Mouse (Mus musculus) forebrain, embryonic 12.5 days (tissue): ENCODE data around the gene Tmem131l. TPM values are rescaled to one million over a fixed set of nuclear protein-coding genes. Genes with fewer than 3 reads are reported as not detected.

Experiments
- ATAC-seq: fragments of 200-750 bp; cut with Nextera tagmentation; 2 replicates; pipeline ENCODE4 v1.8.0; 2017; ENCODE audit warnings: moderate TSS enrichment; ENCODE audit not compliant: low FRiP score
- H3K27ac ChIP-seq: fragments of 300-500 bp; sonication (generic); 2 replicates; pipeline ENCODE4 v1.5.1; 2016; ENCODE audit warnings: mild to moderate bottlenecking
- H3K27me3 ChIP-seq: fragments of 300-500 bp; sonication (generic); 2 replicates; pipeline ENCODE4 v1.6.1; 2016; ENCODE audit warnings: mild to moderate bottlenecking
- H3K36me3 ChIP-seq: fragments of 300-500 bp; sonication (generic); replicated peaks from 2 replicates; pipeline ENCODE4 v1.6.1; 2016; ENCODE audit warnings: mild to moderate bottlenecking
- H3K4me1 ChIP-seq: fragments of 300-500 bp; sonication (generic); 2 replicates; pipeline ENCODE4 v1.6.1; 2016
- H3K4me2 ChIP-seq: fragments of 300-500 bp; sonication (generic); 2 replicates; pipeline ENCODE4 v1.6.1; 2016; ENCODE audit warnings: mild to moderate bottlenecking, moderate library complexity
- H3K4me3 ChIP-seq: fragments of 300-500 bp; sonication (generic); replicated peaks from 2 replicates; pipeline ENCODE4 v1.5.1; 2016; ENCODE audit warnings: mild to moderate bottlenecking
- H3K9ac ChIP-seq: fragments of 300-500 bp; sonication (generic); 2 replicates; pipeline ENCODE4 v1.6.1; 2016; ENCODE audit warnings: mild to moderate bottlenecking
- H3K9me3 ChIP-seq: fragments of 300-500 bp; sonication (generic); 2 replicates; pipeline ENCODE4 v1.6.1; 2016
- WGBS: fragments of 180-500 bp; shearing (Covaris S2); methylation state at CpG from one replicate; pipeline ENCODE4 v1.1.7; 2016; 5-methylcytosine and 5-hydroxymethylcytosine counted together
- polyA plus RNA-seq: library from polyadenylated mRNA; unstranded; fragments of >200 nt; fragmentation: Nextera tagmentation; extraction: Ambion mirVana; gene quantifications from 2 replicates; pipeline ENCODE4 v1.2.1, GENCODE M21; 2016

Gene Tmem131l
- polyA plus RNA-seq, 1 experiment from 2014 or later: 116 TPM

DNA sequence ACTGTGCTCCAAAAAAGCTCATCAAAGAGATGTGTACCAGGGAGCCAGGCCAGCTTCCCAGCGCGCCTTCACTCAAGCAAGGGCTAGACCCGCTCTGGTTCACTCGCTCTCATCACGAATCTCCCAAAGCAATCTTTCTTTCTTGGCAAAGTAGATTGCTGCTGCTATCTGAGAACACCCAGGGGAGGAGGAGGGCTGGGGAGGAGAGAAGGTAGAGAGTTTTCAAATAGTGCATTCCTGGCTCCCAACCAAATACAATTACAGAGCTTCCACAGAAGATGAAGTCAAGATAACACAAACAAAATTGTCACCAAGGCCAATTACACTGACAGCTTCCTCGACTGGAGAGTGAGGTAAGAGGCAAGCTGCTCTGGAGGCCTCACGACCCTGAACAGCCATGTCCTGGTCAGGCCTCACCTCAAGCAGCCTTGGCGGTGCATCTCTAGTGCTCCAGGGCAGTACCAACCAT is 12.2 kb downstream of the Tmem131l start:
- Histone ChIP-seq H3K9ac (no peak overlapping the region), H3K27ac (no peak overlapping the region), H3K4me2 (no peak overlapping the region), H3K9me3 (no peaks in the 10 kb centered on the region), H3K36me3 (peaks cover 57% of the 10 kb centered on the region), H3K4me3 (no peak overlapping the region), H3K27me3 (no peaks in the 10 kb centered on the region), H3K4me1 (peaks cover 44% of the 10 kb centered on the region)
- no peak for ATAC-seq
- WGBS: 83% methylated on average over 8 of the region's 8 CpGs

DNA sequence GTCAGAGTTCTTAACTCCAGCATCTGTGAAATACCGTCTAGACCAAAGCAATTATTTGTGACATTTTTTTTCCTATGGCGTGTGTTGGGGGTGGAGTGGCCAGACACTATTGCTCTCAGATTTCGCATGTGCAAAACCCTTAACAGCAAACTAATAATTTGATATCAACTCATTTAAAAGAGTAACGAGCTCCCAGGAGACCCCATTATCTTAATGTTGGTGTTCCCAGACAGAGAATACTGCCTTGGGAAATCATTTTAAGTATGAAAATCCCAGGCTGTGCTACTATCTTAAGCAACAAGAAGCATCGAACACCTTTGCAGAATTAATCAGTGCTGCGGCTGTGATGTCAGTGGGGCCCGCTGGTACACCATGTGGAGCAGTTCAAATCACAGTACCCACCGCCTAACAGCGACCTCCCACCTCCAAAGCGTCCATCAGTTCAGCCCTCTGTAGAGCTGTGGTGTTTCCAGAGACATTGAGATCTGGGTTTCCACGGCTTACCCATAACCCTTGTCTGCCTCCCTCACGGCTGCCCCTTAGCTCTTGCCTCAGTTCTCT is 15.4 kb downstream of the Tmem131l start:
- no peak overlapping the region for H3K4me2 ChIP-seq
- ATAC-seq: no peak

DNA sequence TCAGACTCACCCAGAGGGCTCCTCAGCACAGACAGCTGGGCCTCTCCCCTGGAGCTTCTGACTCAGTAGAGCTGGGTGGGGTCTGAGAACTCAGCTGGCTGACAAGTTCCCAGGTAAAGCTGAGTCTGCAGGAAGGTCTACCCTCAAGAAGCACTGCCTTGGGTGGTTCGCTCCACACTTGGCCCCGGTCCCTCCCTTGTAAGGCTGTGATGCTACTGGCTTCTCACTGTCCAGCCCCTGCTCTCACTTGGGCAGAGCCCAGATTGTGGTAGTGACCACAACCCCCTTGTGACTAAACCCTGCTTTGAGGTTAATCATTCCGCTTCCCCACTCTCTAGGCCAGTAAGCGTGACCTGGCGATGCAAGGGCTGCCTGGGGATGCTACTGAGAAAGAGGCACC is 17.3 kb downstream of the Tmem131l start:
- WGBS: 71% methylated on average over 5 of the region's 5 CpGs
- H3K4me3 ChIP-seq: no peak overlapping the region
- H3K9ac ChIP-seq: no peak overlapping the region
- no peak overlapping the region for H3K4me2 ChIP-seq
- H3K27me3 ChIP-seq: no peaks in the 10 kb centered on the region
- H3K9me3 ChIP-seq: no peaks in the 10 kb centered on the region
- peaks cover 65% of the 10 kb centered on the region for H3K4me1 ChIP-seq
- H3K27ac ChIP-seq: no peak overlapping the region
- ATAC-seq: no peak
- peaks cover 23% of the 10 kb centered on the region for H3K36me3 ChIP-seq

More for the DNA sequence above, 15.4 kb downstream of the Tmem131l start:
- no peak overlapping the region for H3K4me3 ChIP-seq
- no peak overlapping the region for H3K9ac ChIP-seq
- peaks cover 32% of the 10 kb centered on the region for H3K36me3 ChIP-seq
- H3K27ac ChIP-seq: peak overlapping the region; percentile 36; the same call in 1 of the 2 replicates
- no peaks in the 10 kb centered on the region for H3K27me3 ChIP-seq
- H3K4me1 ChIP-seq: peaks cover 66% of the 10 kb centered on the region
- no peaks in the 10 kb centered on the region for H3K9me3 ChIP-seq
- 78% methylated on average over 12 of the region's 12 CpGs for whole genome bisulfite sequencing

GRCm38 (mm10) chr3:84022201-84022584 is 17.8 kb downstream of the Tmem131l start:
- WGBS: 82% methylated on average over 6 of the region's 6 CpGs
- ATAC-seq: no peak; the same call in 1 of the 2 replicates
- H3K9ac ChIP-seq: no peak overlapping the region
- H3K36me3 ChIP-seq: peaks cover 23% of the 10 kb centered on the region; the same call in 1 of the 2 replicates
- H3K4me1 ChIP-seq: peaks cover 65% of the 10 kb centered on the region
- H3K4me3 ChIP-seq: no peak overlapping the region
- no peaks in the 10 kb centered on the region for H3K27me3 ChIP-seq
- no peaks in the 10 kb centered on the region for H3K9me3 ChIP-seq
- no peak overlapping the region for H3K4me2 ChIP-seq
- H3K27ac ChIP-seq: no peak overlapping the region

- Histone ChIP-seq H3K9me3 (no peaks in the 10 kb centered on the region), H3K36me3 (peaks cover 22% of the 10 kb centered on the region), H3K4me3 (no peak overlapping the region), H3K27me3 (no peaks in the 10 kb centered on the region), H3K9ac (peak overlapping the region; percentile 17; the same call in 1 of the 2 replicates), H3K4me2 (no peak overlapping the region), H3K4me1 (peaks cover 64% of the 10 kb centered on the region), H3K27ac (peak overlapping the region; percentile 36; the same call in 1 of the 2 replicates)
- WGBS: 56% methylated on average over 8 of the region's 8 CpGs
- ATAC-seq: no peak
These were observed 18.5 kb downstream of the Tmem131l start for GRCm38 (mm10) chr3:84021217-84022200.

DNA sequence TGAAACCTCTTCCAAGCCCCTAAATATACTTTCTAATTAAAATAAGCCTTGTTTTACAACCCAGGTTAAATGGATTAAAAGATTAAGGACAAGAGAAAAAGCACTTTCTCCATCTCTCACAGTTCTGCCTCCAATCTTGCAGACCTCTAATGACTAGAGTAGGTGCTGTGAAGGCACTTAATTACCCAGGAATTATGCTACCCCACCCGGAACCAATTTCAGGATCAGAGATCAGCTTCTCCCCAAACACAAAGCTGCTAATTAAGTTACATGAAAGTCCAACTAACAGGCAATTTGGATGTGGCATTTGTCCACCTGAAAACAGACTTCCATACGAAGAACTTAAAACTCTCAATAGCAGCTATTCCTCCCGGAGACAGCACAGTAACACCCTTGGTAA is 19.4 kb downstream of the Tmem131l start:
- Histone ChIP-seq H3K4me3 (no peak overlapping the region), H3K27me3 (no peaks in the 10 kb centered on the region), H3K4me1 (peaks cover 56% of the 10 kb centered on the region), H3K9me3 (no peaks in the 10 kb centered on the region), H3K36me3 (peaks cover 17% of the 10 kb centered on the region), H3K4me2 (no peak overlapping the region), H3K9ac (no peak overlapping the region), H3K27ac (no peak overlapping the region)
- no peak for ATAC-seq
- 15% methylated on average over 3 of the region's 3 CpGs for WGBS

DNA sequence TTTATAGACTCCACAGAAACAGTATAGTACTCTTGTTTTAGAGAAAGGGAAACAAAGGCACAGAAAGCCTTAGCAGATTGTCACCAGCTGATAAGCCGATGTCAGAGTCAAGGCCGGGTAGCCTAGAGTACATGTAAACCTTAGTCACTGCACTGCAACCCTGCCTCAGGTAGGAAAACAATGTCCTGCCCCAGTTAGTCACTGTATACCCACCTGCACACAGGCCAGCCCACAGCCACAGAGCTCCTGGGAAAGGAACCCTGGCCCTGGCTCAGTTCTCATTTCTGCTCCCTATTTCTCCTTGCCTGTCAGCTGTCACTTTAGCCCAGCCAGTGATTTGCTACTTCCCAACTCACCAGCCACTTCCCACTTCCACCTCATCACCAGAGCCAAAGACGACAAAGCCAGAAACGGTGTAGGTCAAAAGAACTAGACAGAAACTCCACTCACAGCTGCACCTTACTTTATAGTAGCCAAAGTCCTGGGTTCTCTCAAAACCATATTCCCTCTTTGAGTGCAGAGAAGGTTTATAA is 24.4 kb downstream of the Tmem131l start:
- WGBS: 91% methylated on average over 4 of the region's 4 CpGs
- peaks cover 31% of the 10 kb centered on the region for H3K36me3 ChIP-seq

GRCm38 (mm10) chr3:84010995-84011663 is 28.8 kb downstream of the Tmem131l start:
- Histone ChIP-seq H3K27ac (no peak overlapping the region), H3K27me3 (no peaks in the 10 kb centered on the region), H3K4me1 (peaks cover 11% of the 10 kb centered on the region), H3K4me2 (no peak overlapping the region), H3K9ac (no peak overlapping the region), H3K36me3 (peaks cover 27% of the 10 kb centered on the region), H3K4me3 (no peak overlapping the region), H3K9me3 (peaks cover 10% of the 10 kb centered on the region; the same call in 1 of the 2 replicates)
- WGBS: 88% methylated on average over 5 of the region's 5 CpGs
- ATAC-seq: no peak

More for the DNA sequence above, 24.4 kb downstream of the Tmem131l start:
- Histone ChIP-seq H3K4me3 (no peak overlapping the region), H3K9ac (no peak overlapping the region), H3K9me3 (peaks cover 10% of the 10 kb centered on the region; the same call in 1 of the 2 replicates), H3K4me2 (no peak overlapping the region), H3K27me3 (no peaks in the 10 kb centered on the region), H3K4me1 (peaks cover 12% of the 10 kb centered on the region), H3K27ac (no peak overlapping the region)
- ATAC-seq: no peak

- 92% methylated on average over 7 of the region's 7 CpGs for WGBS
- ATAC-seq: no peak
These were observed 34.0 kb downstream of the Tmem131l start for GRCm38 (mm10) chr3:84005989-84006388.

GRCm38 (mm10) chr3:84004330-84005090 is 35.5 kb downstream of the Tmem131l start:
- Histone ChIP-seq H3K4me2 (no peak overlapping the region), H3K4me3 (no peak overlapping the region), H3K36me3 (peaks cover 15% of the 10 kb centered on the region; the same call in 1 of the 2 replicates), H3K27me3 (no peaks in the 10 kb centered on the region), H3K9ac (no peak overlapping the region), H3K9me3 (no peaks in the 10 kb centered on the region), H3K4me1 (peaks cover 8% of the 10 kb centered on the region), H3K27ac (no peak overlapping the region)
- 83% methylated on average over 2 of the region's 2 CpGs for WGBS
- no peak for ATAC-seq

More at GRCm38 (mm10) chr3:84005989-84006388, 34.0 kb downstream of the Tmem131l start:
- no peaks in the 10 kb centered on the region for H3K27me3 ChIP-seq
- H3K4me1 ChIP-seq: peaks cover 17% of the 10 kb centered on the region
- peaks cover 11% of the 10 kb centered on the region; the same call in 1 of the 2 replicates for H3K36me3 ChIP-seq
- no peaks in the 10 kb centered on the region for H3K9me3 ChIP-seq
- H3K27ac ChIP-seq: no peak overlapping the region
- H3K4me3 ChIP-seq: no peak overlapping the region
- H3K9ac ChIP-seq: no peak overlapping the region
- H3K4me2 ChIP-seq: no peak overlapping the region

- Histone ChIP-seq H3K27ac (no peak overlapping the region), H3K4me3 (no peak overlapping the region), H3K9me3 (no peaks in the 10 kb centered on the region), H3K9ac (no peak overlapping the region), H3K36me3 (peaks cover 13% of the 10 kb centered on the region; the same call in 1 of the 2 replicates), H3K4me1 (peaks cover 13% of the 10 kb centered on the region), H3K27me3 (no peaks in the 10 kb centered on the region), H3K4me2 (no peak overlapping the region)
- 91% methylated on average over 6 of the region's 6 CpGs for WGBS
- ATAC-seq: no peak
These were observed 37.4 kb downstream of the Tmem131l start for GRCm38 (mm10) chr3:84002433-84003090.
